Mouse (Mus musculus) liver, adult 2 months (tissue): ENCODE data around the gene Limk2. TPM values are rescaled to one million over a fixed set of nuclear protein-coding genes. Genes with fewer than 3 reads are reported as not detected.
A peak's percentile ranks its signal among the peaks of the same experiment; 100 is the strongest.

Experiments used
- DNase-seq: peaks from one replicate; pipeline ENCODE4 v3.0.0-alpha.2; 2011; ENCODE audit warnings: low read depth, low spot score; ENCODE audit errors: extremely low read depth
- H3K27ac ChIP-seq: fragments of 200-500 bp; replicated peaks from 2 replicates; pipeline ENCODE4 v1.5.1; 2012; ENCODE audit warnings: low read depth, mild to moderate bottlenecking, control low read depth, inconsistent platforms, low read length; ENCODE audit not compliant: insufficient read depth
- H3K27me3 ChIP-seq: fragments of 200-500 bp; 2 replicates; pipeline ENCODE4 v1.6.1; 2012; ENCODE audit warnings: mild to moderate bottlenecking, moderate library complexity, low read length, inconsistent platforms; ENCODE audit not compliant: control insufficient read depth, insufficient read depth
- H3K36me3 ChIP-seq: fragments of 200-500 bp; 2 replicates; pipeline ENCODE4 v1.6.1; 2012; ENCODE audit warnings: low read length, inconsistent platforms; ENCODE audit not compliant: control insufficient read depth, insufficient read depth
- H3K4me1 ChIP-seq: fragments of 200-500 bp; 2 replicates; pipeline ENCODE4 v1.6.1; 2011; ENCODE audit warnings: low read length; ENCODE audit not compliant: control insufficient read depth, insufficient read depth
- H3K4me3 ChIP-seq: fragments of 200-500 bp; 2 replicates; pipeline ENCODE4 v1.5.1; 2011; ENCODE audit warnings: low read depth, mild to moderate bottlenecking, control low read depth, low read length, moderate library complexity; ENCODE audit not compliant: insufficient read depth
- H3K79me2 ChIP-seq: fragments of 200-500 bp; 2 replicates; pipeline ENCODE4 v1.6.1; 2012; ENCODE audit warnings: inconsistent platforms, mild to moderate bottlenecking, low read length, moderate library complexity; ENCODE audit not compliant: control insufficient read depth, insufficient read depth
- H3K9ac ChIP-seq: fragments of 200-500 bp; 2 replicates; pipeline ENCODE4 v1.6.1; 2012; ENCODE audit warnings: low read depth, mild to moderate bottlenecking, control low read depth, inconsistent platforms, low read length
- CTCF ChIP-seq: fragments of 200-500 bp; IDR thresholded peaks from 2 replicates; pipeline ENCODE4 v1.5.1; 2011; ENCODE audit warnings: low read depth, low read length, control low read depth
- POLR2A ChIP-seq: fragments of 200-500 bp; IDR thresholded peaks from 2 replicates; pipeline ENCODE4 v1.6.1; 2011; ENCODE audit warnings: low read length, control low read depth; ENCODE audit not compliant: insufficient read depth; ENCODE audit errors: extremely low read depth
- WGBS: fragments of 180-500 bp; shearing (Covaris S2); methylation state at CpG from one replicate; pipeline ENCODE4 v1.1.7; 2018; 5-methylcytosine and 5-hydroxymethylcytosine counted together
- polyA plus RNA-seq: library from polyadenylated mRNA; depleted of rRNA; stranded (reverse); fragments of >200 nt; gene quantifications from 2 replicates; pipeline ENCODE4 v1.2.3, GENCODE M21; 2012
- total RNA-seq: library from RNA; depleted of rRNA; stranded (reverse); fragments of >200 nt; gene quantifications from 2 replicates; pipeline ENCODE4 v1.2.3, GENCODE M21; 2014

The Limk2 gene
- total and polyA plus RNA-seq, 2 experiments = 7.2 to 9.1 TPM

GRCm38 (mm10) chr11:3373591-3374292 lies 35.2 kb downstream of the Limk2 start:
- Histone ChIP-seq H3K27me3 (no peaks in the 10 kb centered on the region), H3K4me1 (peaks cover 6% of the 10 kb centered on the region; the same call in 1 of the 2 replicates), H3K9ac (no peak overlapping the region), H3K79me2 (no peaks in the 10 kb centered on the region), H3K4me3 (no peak overlapping the region), H3K36me3 (no peaks in the 10 kb centered on the region), H3K27ac (no peak overlapping the region)
- TF ChIP-seq CTCF (no peak), POLR2A (no peak)
- WGBS = 73% methylated on average over 7 of the region's 7 CpGs
- DNase-seq = no peak

- H3K4me1 ChIP-seq = peaks cover 6% of the 10 kb centered on the region; the same call in 1 of the 2 replicates
- no peak for DNase-seq
- TF ChIP-seq POLR2A = no peak
- no peak for TF ChIP-seq CTCF
- peak overlapping the region; percentile 57 for H3K9ac ChIP-seq
- no peaks in the 10 kb centered on the region for H3K36me3 ChIP-seq
- no peak overlapping the region for H3K27ac ChIP-seq
- no peaks in the 10 kb centered on the region for H3K79me2 ChIP-seq
- H3K27me3 ChIP-seq = no peaks in the 10 kb centered on the region
- peak overlapping the region; percentile 45 for H3K4me3 ChIP-seq
- WGBS = 31% methylated on average over 7 of the region's 7 CpGs
Measured at GRCm38 (mm10) chr11:3371599-3372295, 37.2 kb downstream of the Limk2 start.

- 15% methylated on average over 27 of the region's 27 CpGs for WGBS
- Histone ChIP-seq H3K27me3 (no peaks in the 10 kb centered on the region), H3K27ac (no peak overlapping the region), H3K4me3 (peak overlapping the region; percentile 45), H3K4me1 (peaks cover 6% of the 10 kb centered on the region; the same call in 1 of the 2 replicates), H3K79me2 (no peaks in the 10 kb centered on the region), H3K9ac (peak overlapping the region; percentile 57), H3K36me3 (no peaks in the 10 kb centered on the region)
- no peak for TF ChIP-seq CTCF
- no peak for TF ChIP-seq POLR2A
- DNase-seq = peak; percentile 66
Measured at GRCm38 (mm10) chr11:3370928-3371598, 37.9 kb downstream of the Limk2 start.

DNA sequence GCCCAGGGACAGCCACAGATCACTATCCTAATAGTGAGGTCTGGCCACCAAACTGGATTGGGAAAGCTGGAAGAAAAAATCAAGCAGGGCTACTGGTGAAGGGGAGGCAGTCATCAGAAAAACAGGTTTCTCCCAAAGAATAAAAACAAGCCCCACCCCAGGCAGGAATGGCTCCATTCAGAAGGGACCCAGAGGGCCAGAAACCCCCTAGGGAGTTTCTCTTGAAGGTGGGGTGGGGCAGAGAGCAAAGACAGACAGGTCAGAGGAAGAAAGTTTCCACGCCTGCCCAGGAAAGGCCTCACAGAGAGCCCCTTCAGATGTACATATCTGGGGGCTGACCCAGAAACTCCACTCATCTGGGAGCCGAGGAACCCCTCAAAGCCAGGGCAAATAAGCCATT lies 38.8 kb downstream of the Limk2 start:
- TF ChIP-seq POLR2A (no peak), CTCF (no peak)
- WGBS = 91% methylated on average over 2 of the region's 2 CpGs
- H3K27ac ChIP-seq = no peak overlapping the region
- no peak for DNase-seq
- H3K79me2 ChIP-seq = no peaks in the 10 kb centered on the region
- peaks cover 6% of the 10 kb centered on the region; the same call in 1 of the 2 replicates for H3K4me1 ChIP-seq
- H3K36me3 ChIP-seq = no peaks in the 10 kb centered on the region
- no peak overlapping the region for H3K4me3 ChIP-seq
- H3K27me3 ChIP-seq = no peaks in the 10 kb centered on the region
- no peak overlapping the region for H3K9ac ChIP-seq

GRCm38 (mm10) chr11:3369449-3369848 lies 39.5 kb downstream of the Limk2 start:
- peaks cover 6% of the 10 kb centered on the region; the same call in 1 of the 2 replicates for H3K4me1 ChIP-seq
- no peak overlapping the region for H3K9ac ChIP-seq
- no peak overlapping the region for H3K27ac ChIP-seq
- DNase-seq = no peak
- no peaks in the 10 kb centered on the region for H3K27me3 ChIP-seq
- no peaks in the 10 kb centered on the region for H3K79me2 ChIP-seq
- H3K4me3 ChIP-seq = no peak overlapping the region
- H3K36me3 ChIP-seq = no peaks in the 10 kb centered on the region
- WGBS = 95% methylated on average over 5 of the region's 5 CpGs
- TF ChIP-seq POLR2A (no peak), CTCF (no peak)

DNA sequence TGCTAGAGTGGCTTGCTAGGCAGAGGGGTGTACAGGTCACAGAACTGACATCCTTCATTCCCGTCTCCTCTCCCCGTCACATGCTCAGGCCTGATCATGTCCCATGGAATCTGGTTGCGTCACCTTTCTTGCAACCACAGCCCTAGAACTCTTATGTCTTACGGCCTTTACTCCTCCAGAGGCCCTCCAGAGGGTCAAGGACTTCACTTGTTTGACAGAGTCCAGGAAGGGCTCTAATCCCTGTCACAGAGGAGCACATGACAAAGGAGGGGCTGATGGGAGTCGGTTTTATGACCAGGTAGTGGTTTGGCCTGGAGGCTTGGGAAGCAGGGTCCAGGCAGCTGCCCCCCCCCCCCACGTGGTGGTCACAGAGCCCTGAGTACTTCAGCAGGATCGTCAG lies 40.0 kb downstream of the Limk2 start:
- no peak for DNase-seq
- WGBS = 75% methylated on average over 7 of the region's 7 CpGs
- peaks cover 6% of the 10 kb centered on the region; the same call in 1 of the 2 replicates for H3K4me1 ChIP-seq
- H3K27ac ChIP-seq = no peak overlapping the region
- TF ChIP-seq CTCF = no peak
- TF ChIP-seq POLR2A = no peak
- H3K27me3 ChIP-seq = no peaks in the 10 kb centered on the region
- no peaks in the 10 kb centered on the region for H3K36me3 ChIP-seq
- H3K79me2 ChIP-seq = no peaks in the 10 kb centered on the region
- H3K4me3 ChIP-seq = no peak overlapping the region
- no peak overlapping the region for H3K9ac ChIP-seq
